Mouse (Mus musculus) frontal cortex, postnatal 25 days (tissue): ENCODE data around the gene Ube2n.

ENCODE experiments used
- DNase-seq, 2 experiments: peaks; one replicate each; pipeline ENCODE4 v3.0.0; 2022; ENCODE audit warnings: low spot score in 2 of 2

The Ube2n gene

DNA sequence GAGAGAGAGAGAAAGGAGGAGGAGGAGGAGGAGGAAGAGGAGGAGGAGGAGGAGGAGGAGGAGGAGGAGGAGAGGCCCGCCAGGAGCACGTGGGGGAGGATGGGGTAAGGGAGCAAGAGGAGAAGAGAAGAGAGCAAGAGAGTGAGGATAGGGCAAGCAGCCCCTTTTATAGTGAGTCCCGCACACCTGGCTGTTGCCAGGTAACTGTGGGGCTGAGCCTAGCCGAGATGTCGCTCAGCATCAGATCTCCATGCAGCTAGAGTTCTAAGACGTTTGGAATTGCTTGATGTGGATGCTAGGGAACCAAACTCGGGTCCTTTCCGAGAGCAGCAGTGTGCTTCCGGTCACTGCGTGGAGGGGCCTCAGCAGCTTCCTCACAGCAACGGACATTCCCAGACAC is 79.5 kb downstream of the Ube2n start:
- no peak for DNase-seq
